Mouse (Mus musculus) urinary bladder, postnatal 25 days (tissue): ENCODE measurements around the gene Ggt5.

Source experiments
- DNase-seq: peaks from one replicate; pipeline ENCODE4 v3.0.0; 2022; ENCODE audit warnings: low spot score

Gene Ggt5

GRCm38 (mm10) chr10:75568441-75568840 is 20.7 kb upstream of the Ggt5 start:
- DNase-seq, result no peak

- no peak for DNase-seq
Measured at GRCm38 (mm10) chr10:75568851-75569250, 20.3 kb upstream of the Ggt5 start.

GRCm38 (mm10) chr10:75570981-75571657 is 18.0 kb upstream of the Ggt5 start:
- DNase-seq, result no peak

GRCm38 (mm10) chr10:75571937-75572336 is 17.2 kb upstream of the Ggt5 start:
- DNase-seq, result no peak

DNA sequence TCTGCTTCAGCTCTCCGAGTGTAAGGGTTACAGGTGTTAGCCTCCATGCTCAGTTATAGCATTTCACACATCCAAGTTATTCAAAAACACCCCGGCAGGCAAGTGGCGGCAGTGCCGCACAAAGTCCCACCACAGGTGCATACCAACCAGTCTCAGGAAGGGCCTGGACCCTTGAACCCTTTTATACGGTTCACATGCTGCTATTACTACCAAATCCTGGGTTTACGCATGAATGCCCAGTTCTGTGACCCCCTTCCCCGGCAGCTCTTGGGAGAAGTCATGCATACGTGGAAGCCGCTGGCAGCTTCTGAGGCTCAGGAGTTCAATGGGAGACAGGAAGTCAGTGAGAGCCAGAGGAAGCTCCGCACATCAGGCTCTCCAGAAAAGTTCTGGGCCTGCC is 16.0 kb upstream of the Ggt5 start:
- no peak for DNase-seq

DNA sequence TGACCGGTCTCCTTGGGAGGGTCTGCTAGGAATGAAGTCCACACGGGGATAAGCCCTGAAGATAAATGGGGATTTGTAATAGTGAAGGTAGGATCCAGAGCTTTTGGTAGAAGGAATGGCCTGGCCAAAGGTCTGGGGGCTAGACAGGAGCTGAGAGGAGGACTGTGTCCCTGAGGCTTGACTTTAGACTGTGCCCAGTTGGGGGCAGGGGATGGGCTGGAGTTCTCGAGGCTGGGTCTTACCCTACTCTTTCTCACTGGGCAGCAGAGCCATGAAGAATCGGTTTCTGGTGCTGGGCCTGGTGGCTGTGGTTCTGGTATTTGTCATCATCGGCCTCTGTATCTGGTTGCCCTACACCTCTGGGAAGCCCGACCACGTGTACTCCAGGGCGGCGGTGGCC is 15.2 kb upstream of the Ggt5 start:
- DNase-seq, result no peak

GRCm38 (mm10) chr10:75579129-75579528 is 10.0 kb upstream of the Ggt5 start:
- DNase-seq, result no peak

- peak; percentile 91 for DNase-seq
Measured at GRCm38 (mm10) chr10:75585876-75586552, 3.1 kb upstream of the Ggt5 start.

DNA sequence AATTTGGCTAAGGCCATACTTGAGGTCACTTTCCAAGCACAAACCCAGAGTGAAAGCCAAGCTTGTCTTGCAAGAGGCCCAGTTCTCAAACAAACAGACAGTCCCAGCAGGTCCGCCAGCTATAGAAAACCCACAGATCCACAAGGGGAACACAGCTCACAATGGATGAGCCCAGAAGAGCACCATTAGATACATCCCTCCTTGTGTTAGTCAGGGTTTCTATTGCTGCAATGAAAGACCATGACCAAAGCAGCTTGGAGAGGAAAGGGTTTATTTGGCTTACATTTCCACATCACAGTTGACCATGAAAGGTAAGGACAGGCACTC is 2.6 kb upstream of the Ggt5 start:
- no peak for DNase-seq

GRCm38 (mm10) chr10:75587781-75588180 is 1.4 kb upstream of the Ggt5 start:
- no peak for DNase-seq

DNA sequence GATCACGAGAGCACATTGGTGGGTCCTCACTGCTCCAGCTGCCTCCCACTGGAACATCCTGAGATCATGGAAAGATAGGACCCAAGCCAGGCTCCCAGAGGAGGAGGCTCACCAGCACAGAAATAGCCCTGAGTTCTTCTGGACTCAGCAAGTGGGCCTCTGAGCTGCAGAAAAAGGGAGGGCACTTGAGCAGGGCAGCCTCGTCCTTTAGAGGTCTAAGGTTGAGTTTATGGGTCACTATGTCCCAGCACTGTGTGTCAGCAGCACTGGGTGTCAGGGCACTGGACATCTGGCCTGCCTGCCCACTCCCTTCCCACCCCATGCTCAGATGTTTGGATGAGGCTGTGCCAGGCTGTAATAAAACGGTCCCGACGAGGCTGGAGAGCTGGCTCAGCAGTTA is 804 bp upstream of the Ggt5 start:
- DNase-seq, result no peak

DNA sequence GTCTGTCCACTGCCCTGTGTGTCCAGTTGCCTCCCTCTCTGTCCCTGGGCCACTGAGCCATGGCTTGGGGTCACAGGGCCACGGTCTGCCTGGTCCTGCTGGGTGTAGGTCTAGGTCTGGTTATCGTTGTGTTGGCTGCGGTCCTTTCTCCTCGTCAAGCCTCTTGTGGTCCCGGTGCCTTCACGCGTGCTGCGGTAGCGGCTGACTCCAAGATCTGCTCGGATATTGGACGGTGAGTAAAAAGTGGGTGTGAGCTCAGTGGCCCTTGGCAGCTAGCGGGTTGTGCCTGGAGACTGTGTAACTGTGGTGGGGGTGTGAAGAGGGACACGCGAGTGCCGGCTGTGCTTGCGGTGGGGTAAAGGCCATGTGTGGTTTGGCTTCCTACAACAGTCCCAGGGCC is 511 bp downstream of the Ggt5 start:
- DNase-seq, result no peak

- DNase-seq, result no peak
Measured at GRCm38 (mm10) chr10:75591211-75591894, 2.2 kb downstream of the Ggt5 start.

DNA sequence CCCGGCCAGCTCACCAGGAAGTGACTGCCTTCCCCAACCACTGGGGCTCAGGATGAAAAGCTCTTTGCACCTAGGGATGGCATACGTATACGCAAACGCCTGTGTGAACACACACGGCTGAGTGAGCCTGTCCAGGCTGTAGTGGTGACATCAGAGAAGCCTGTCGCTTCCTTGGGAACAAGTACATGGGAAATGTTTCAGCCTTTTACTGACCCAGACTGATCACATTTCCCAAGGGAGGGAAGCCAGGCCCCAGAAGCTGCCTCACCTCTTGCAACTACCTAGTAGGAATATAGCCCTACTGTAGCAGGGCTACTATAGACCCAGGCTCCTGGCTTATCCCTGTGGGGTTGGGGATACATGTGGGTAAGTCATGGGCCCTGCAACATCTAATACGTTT is 3.4 kb downstream of the Ggt5 start:
- no peak for DNase-seq

DNA sequence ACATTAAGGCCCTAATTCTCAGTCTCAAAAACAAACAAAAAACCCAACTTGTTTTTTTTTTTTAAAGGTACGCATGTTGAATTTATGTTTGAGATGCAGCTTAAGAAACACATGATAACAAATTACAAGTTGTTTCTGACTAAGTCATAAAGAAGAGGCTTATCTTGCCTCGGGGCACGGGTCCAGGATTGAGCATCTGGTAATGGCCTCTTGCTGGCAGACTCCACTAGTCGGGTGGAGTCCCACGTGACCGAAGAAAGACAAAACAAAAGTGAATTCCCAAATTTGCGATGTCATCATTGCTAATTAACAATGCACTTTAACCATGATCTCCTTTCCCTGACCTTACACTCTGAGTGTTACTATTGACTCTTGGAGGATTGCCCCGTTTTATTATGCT is 6.8 kb downstream of the Ggt5 start:
- DNase-seq, result peak; percentile 64

- no peak for DNase-seq
Measured at GRCm38 (mm10) chr10:75600189-75600730, 11.1 kb downstream of the Ggt5 start.

DNA sequence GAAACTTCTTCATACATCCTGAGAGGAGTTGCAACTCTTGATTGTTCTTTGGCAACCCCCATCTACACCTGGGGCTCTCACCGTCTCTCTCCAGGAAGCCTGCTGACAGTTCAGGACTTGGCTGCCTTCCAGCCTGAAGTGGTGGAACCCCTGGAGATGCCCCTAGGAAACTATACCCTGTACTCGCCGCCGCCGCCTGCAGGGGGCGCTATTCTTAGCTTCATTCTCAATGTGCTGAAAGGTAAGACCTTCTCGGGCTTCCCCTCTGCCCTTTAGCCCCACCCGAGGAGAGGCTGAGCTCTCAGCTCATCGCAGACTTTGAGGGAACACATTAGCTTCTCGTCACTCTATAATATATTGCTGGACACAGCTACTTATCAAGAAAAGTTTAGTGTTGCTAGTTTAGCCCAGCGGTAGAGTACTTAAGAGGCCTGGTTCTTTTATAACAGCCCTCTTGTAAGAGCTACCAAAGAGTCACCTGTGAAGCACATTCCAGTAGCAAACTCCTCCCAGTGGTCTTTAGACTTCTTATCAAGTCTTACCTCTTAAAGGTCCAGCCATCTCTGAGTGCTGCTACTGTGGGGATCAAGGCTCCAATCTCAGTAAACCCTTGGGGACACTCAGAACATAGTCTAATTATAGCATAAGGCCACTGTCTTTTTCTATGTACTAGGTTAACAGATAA is 16.2 kb downstream of the Ggt5 start:
- DNase-seq, result no peak

DNA sequence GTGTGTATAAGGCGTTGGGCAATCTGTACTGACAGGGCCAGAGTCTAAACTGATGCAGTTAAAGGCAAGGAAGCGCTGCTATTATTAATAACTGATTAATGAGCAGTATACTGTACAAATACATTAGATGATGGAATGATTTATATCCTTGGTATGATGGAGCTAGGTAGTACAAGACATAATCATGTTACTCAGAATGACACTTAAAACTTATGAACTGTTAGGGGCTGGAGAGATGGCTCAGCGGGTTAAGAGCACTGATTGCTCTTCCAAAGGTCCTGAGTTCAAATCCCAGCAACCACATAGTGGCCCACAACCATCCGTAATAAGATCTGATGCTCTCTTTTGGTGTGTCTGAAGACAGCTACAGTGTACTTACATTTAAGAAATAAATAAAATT is 18.1 kb downstream of the Ggt5 start:
- no peak for DNase-seq

DNA sequence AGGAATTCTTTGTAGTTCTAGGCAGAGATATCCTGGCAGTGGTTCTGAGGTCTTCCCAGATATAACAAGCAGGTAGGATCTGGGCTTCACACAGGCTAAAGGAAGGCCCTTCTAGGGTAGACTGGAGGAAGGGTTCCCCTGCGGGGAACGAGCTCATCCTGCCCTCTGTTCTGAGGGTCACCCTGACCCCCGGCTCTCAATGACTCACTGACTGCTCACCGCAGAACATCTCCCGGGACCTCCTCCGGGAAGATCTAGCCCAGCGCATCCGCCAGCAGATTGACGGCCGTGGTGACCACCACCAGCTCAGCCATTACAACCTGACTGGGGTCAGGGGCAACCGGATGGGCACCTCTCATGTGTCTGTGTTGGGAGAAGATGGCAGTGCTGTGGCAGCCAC is 19.8 kb downstream of the Ggt5 start:
- DNase-seq, result no peak

- DNase-seq, result no peak
Measured at GRCm38 (mm10) chr10:75610486-75610885, 21.3 kb downstream of the Ggt5 start.

GRCm38 (mm10) chr10:75616044-75616443 is 26.9 kb downstream of the Ggt5 start:
- no peak for DNase-seq

DNA sequence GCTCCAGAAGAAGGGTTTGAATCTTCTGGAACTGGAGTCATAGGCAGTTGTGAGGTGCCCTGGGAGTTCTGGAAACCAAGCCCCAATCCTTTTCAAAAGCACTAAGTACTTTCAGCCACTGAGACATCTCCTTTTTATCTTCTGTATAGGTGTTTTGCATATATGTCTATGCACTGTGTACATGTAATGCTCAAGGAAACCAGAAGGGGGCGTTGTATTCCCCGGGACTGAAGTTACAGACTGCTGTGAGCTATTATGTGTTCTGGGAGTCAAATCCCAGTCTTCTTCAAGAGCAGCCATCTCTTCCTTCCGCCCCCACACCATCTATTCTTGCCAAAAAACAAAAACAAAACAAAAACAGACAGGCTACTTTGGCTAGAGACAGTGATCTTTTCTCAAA is 31.7 kb downstream of the Ggt5 start:
- DNase-seq, result no peak

DNA sequence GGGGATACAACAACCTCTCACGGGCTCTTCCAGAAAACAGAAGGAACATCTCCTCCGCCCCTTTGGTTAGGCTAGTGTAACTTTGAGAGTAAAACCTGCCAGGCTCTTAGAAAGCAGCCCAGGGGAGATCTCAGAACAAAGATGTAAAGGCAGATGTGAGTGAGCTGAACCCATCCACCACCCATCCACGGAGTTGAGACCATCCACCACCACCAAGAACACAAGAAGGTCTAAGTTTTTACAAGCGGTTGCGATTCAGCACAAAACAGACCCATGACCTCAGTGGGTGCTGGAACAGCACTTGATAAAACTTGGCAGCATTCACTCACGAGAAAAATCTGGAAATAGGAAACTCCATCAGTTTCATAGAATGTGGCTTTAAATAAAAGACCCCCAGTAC is 36.8 kb downstream of the Ggt5 start:
- no peak for DNase-seq
